Mouse (Mus musculus): ENCODE data around the gene Dedd2.

DNA sequence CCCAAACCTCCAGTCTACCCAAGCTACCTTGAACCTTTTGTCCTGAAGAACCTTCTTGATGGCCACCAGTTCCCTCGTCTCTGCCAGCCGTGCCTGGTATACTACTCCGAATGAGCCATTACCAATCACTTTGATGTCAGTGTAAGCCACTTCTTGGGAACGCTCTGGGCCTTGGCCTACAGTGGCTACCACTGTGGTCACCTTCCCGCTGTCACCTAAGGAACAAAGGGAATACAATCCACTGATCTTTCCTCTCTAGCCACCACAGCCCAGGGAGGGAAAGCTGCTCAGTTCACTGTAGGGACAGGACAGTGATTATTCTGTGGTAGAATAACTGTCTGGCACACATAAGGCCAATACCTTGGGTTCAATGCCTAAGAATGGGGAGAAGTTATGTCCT is 15.1 kb upstream of the Dedd2 start:
- TF ChIP-seq CTCF (IDR thresholded peaks at IDR 0.05) (no peak), POLR2A (IDR thresholded peaks at IDR 0.05; ENCODE audit: insufficient read depth, low read depth, low read length) (no peak), EP300 (IDR thresholded peaks at IDR 0.05; ENCODE audit: insufficient read depth, low read depth, low read length) (no peak)

All from heart, adult 2 months (tissue).